Mouse (Mus musculus) kidney, adult 2 months (tissue): ENCODE results near the gene Tnfsf13b. TPM values are rescaled to one million over a fixed set of nuclear protein-coding genes. Genes with fewer than 3 reads are reported as not detected.
A peak's percentile ranks its signal among the peaks of the same experiment; 100 is the strongest.

Experiments
- DNase-seq: peaks from one replicate; pipeline ENCODE4 v3.0.0; 2021
- H3K27ac ChIP-seq: fragments of 200-500 bp; 2 replicates; pipeline ENCODE4 v1.5.1; 2012; ENCODE audit warnings: low read depth, low read length, control low read depth, inconsistent platforms; ENCODE audit not compliant: insufficient read depth
- H3K27me3 ChIP-seq: fragments of 200-500 bp; replicated peaks from 2 replicates; pipeline ENCODE4 v1.6.1; 2012; ENCODE audit warnings: mild to moderate bottlenecking, moderate library complexity, low read length, inconsistent platforms; ENCODE audit not compliant: control insufficient read depth, insufficient read depth
- H3K36me3 ChIP-seq: fragments of 200-500 bp; 2 replicates; pipeline ENCODE4 v1.6.1; 2012; ENCODE audit warnings: mild to moderate bottlenecking, moderate library complexity, low read length, inconsistent platforms; ENCODE audit not compliant: control insufficient read depth, insufficient read depth
- H3K4me1 ChIP-seq: fragments of 200-500 bp; 2 replicates; pipeline ENCODE4 v1.6.1; 2011; ENCODE audit warnings: low read length; ENCODE audit not compliant: control insufficient read depth, insufficient read depth
- H3K4me3 ChIP-seq: fragments of 200-500 bp; 2 replicates; pipeline ENCODE4 v1.5.1; 2011; ENCODE audit warnings: mild to moderate bottlenecking, low read depth, low read length, control low read depth; ENCODE audit not compliant: insufficient read depth
- CTCF ChIP-seq: fragments of 200-500 bp; conservative IDR thresholded peaks from 2 replicates; pipeline ENCODE4 v1.5.1; 2011; ENCODE audit warnings: low read depth, mild to moderate bottlenecking, control low read depth, low read length, moderate library complexity, mixed read lengths; ENCODE audit not compliant: insufficient read depth, insufficient read length
- POLR2A ChIP-seq: fragments of 200-500 bp; IDR thresholded peaks from one replicate; pipeline ENCODE4 v1.6.1; 2011; ENCODE audit warnings: low read depth, low read length, control low read depth
- WGBS: fragments of 180-500 bp; shearing (Covaris S2); methylation state at CpG from one replicate; pipeline ENCODE4 v1.1.7; 2018; 5-methylcytosine and 5-hydroxymethylcytosine counted together
- polyA plus RNA-seq: library from polyadenylated mRNA; depleted of rRNA; stranded (reverse); fragments of >200 nt; gene quantifications from 2 replicates; pipeline ENCODE4 v1.2.3, GENCODE M21; 2012

Tnfsf13b gene
- polyA plus RNA-seq, 1 experiment: 2.4 TPM

DNA sequence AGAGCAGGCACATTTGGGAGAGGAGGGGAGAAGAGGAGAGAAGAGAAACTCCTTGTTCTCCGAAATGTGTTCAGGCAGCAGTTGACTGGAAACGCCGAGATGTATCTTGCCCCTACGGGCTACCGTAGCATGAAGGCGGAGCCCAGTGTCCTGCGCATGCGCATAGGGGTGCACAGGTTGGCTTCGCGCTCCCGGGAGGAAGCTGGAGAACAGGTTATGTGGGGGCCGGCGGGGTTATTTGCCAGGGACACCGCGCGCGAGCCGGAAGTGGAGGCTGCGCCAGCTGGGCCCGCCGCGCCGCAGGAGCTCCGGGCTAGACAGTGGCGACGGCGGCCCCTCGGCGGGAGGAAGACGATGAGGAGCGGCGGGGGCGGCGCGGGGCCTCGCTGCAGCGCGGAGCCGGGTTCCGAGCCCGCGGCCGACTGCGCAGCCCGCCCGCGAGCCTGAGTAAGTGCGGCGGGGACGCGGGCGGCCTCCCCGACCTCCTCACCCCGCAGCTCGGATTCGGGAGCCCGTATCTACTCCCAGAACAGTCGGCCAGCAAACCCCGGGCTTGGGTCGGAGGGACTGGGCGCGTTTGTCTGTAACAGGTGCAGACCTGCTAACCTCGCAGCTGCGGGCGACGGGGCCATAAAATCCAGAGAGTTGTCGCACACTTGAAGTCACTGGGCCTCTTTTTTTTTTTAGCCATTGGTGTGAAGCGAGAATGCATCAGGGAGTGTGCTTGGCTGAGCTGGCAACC lies 28.5 kb upstream of the Tnfsf13b start, which contains the start of the genes Lig4 and Abhd13:
Gene Lig4, minus strand, starts transcription at position 114 of the 742 bp plus-strand sequence.
Gene Abhd13, plus strand, starts transcription at position 135 of the 742 bp plus-strand sequence.
- under 1% methylated on average over 68 of the region's 68 CpGs for WGBS
- peaks cover under 1% of the 10 kb centered on the region; the same call in 1 of the 2 replicates for H3K36me3 ChIP-seq
- peak within 1 kb of the TSS; percentile 72 for H3K4me3 ChIP-seq
- no peaks in the 10 kb centered on the region for H3K27me3 ChIP-seq
- H3K4me1 ChIP-seq: peaks cover 11% of the 10 kb centered on the region
- TF ChIP-seq POLR2A (peak; percentile 7), CTCF (no peak)
- H3K27ac ChIP-seq: peak within 1 kb of the TSS; percentile 67
- DNase-seq: peak; percentile 100

DNA sequence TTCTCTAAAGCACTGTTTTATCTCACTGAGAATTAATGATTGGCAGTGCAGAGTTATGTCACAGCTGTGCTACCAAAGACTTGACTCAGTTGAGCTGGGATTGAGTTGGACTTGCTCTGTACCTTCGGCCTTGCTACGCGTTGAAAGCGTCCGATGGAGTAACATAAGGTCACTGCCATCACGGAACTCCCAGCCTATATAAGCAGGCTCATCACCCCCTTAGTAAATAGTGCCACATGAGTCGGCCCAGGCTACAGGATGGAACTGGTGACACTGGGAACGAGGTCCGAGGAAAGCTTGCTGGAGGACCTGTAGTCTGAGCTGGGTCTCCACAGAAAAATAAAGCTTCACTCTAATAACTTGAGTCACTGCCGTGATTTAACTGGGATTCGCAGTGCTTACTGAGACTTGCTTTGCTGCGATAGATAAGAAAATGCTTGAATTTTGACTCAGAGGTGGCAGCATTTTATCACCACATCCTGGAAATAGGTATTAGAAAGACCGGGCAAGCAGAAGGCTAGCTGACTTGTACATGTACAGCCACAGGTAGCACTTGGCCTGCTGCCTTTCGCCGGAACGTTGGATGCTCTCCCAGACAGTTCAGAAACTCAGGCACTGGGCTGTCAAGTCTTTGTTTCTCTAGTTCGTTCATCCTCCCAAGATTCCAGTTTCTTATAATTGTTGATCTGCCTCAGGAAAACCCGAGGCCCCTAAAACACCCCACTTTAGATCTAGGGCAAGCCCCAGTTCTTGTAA lies 27.6 kb upstream of the Tnfsf13b start:
- TF ChIP-seq POLR2A: no peak
- TF ChIP-seq CTCF: no peak
- Histone ChIP-seq H3K27ac (no peak overlapping the region), H3K4me1 (peaks cover 11% of the 10 kb centered on the region)

DNA sequence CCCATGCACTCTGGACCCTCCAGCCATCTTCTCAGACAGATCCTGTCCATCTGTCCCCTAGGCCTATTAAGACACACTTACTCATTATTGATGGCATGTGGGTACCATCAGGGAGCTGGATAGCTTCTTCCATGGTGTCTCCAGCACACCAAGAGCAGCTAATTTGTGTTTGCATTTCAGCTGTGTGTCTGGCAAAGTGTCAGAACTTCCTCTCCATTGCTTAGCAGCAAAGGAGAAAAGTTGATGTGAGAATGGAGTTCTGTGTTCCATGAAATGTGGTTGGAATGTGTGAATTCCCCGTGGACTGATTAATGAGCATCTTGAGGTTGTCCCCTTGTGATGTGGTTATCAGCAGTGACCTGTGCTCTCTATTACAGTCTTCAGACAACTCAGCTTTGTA lies 26.5 kb upstream of the Tnfsf13b start:
- no peaks in the 10 kb centered on the region for H3K36me3 ChIP-seq
- peaks cover 11% of the 10 kb centered on the region for H3K4me1 ChIP-seq
- WGBS: 41% methylated on average over 1 of the region's 1 CpGs
- H3K4me3 ChIP-seq: no peak overlapping the region
- no peak for DNase-seq
- no peaks in the 10 kb centered on the region for H3K27me3 ChIP-seq
- no peak for TF ChIP-seq POLR2A
- no peak for TF ChIP-seq CTCF
- no peak overlapping the region for H3K27ac ChIP-seq

More for the DNA sequence above, 27.6 kb upstream of the Tnfsf13b start:
- Histone ChIP-seq H3K4me3 (peak overlapping the region; percentile 72), H3K36me3 (no peaks in the 10 kb centered on the region), H3K27me3 (no peaks in the 10 kb centered on the region)
- WGBS: 36% methylated on average over 18 of the region's 18 CpGs
- DNase-seq: peak; percentile 46

DNA sequence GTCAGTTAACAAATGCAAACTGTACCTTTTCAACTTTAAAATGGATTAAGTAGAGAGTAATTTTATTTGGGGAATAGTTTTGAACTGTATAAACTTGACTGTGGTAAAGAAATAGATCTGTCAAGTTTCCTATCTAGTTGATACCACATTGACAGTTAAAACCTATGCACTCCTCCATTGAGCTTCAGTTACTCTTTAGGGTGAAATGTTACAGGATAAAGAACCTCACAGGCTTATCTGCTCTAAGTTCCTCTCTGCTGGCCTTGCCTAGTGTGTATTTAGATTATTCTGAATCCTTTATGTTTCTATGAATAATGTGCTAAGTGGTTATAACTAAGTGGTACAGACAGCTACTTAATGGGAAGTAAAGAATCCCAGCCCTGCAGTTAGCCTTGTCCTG lies 26.1 kb upstream of the Tnfsf13b start:
- Histone ChIP-seq H3K36me3 (no peaks in the 10 kb centered on the region), H3K27me3 (no peaks in the 10 kb centered on the region), H3K27ac (no peak overlapping the region), H3K4me1 (peaks cover 11% of the 10 kb centered on the region), H3K4me3 (no peak overlapping the region)
- no peak for TF ChIP-seq POLR2A
- no peak for TF ChIP-seq CTCF
- DNase-seq: no peak

DNA sequence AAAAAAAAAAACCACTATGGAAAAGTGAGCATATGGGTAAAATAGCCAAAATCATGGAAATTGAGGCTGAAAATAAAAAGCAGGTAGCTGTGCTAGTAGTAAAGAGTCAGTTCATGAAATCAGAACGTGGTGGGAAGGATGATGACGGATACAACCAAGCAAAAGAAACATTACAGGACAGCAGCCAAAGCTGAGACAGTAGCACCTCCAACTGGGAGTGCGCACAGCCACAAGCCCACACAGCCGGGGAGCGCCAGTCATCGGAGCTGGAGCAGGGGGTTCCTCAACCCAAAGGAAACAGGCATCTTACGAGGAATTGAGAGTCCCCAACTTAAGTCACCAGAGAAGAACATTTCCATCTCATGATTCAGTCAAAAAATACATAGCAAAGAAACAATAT lies 2.2 kb upstream of the Tnfsf13b start:
- no peak for DNase-seq
- no peaks in the 10 kb centered on the region for H3K36me3 ChIP-seq
- H3K4me3 ChIP-seq: no peak overlapping the region
- 89% methylated on average over 7 of the region's 7 CpGs for WGBS
- no peak overlapping the region for H3K27ac ChIP-seq
- TF ChIP-seq POLR2A (no peak), CTCF (no peak)
- H3K27me3 ChIP-seq: no peaks in the 10 kb centered on the region
- no peaks in the 10 kb centered on the region for H3K4me1 ChIP-seq

DNA sequence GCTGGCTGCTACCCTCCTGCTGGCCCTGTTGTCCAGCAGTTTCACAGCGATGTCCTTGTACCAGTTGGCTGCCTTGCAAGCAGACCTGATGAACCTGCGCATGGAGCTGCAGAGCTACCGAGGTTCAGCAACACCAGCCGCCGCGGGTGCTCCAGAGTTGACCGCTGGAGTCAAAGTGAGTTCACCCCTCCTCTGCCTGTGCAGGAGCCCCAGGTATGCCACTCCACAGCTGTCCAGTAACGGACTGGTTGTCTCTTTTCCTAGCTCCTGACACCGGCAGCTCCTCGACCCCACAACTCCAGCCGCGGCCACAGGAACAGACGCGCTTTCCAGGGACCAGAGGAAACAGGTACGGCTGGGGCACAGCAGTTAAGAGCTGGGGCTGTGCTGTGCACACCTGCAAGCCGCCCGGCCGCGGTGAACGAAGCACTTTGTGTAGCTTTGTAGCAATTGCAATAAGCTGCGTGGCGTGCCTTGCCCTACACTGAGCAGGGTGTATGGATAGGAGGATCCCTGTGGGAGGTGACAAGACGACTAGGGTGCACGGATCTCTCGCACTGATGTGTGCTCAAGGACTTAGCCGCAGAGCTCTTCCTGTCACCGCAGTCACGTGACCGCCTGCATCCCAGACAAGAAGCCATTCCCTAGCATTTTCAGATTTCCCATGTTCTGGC lies 856 bp downstream of the Tnfsf13b start:
- Histone ChIP-seq H3K4me3 (peak overlapping the region; percentile 35), H3K27ac (no peak overlapping the region), H3K36me3 (no peaks in the 10 kb centered on the region), H3K27me3 (no peaks in the 10 kb centered on the region), H3K4me1 (no peaks in the 10 kb centered on the region)
- DNase-seq: peak; percentile 30
- 6% methylated on average over 29 of the region's 29 CpGs for WGBS
- TF ChIP-seq POLR2A (no peak), CTCF (no peak)

DNA sequence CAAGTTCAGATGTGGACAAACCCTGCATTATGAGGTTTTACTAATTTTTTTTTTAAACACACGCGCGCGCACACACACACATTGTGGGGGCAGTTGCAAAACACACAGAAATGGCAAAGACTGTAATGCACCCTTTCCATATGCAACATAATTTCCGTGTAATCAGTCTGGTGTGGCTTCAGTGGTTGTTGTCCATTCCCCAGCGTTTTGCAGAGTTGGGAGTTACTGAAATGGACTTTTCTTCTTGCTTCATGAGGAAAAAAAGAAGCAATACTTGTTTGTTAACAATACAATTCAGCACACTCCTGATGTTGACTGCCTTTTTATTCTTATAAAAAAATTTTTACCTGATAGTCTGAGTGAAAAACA lies 1.4 kb downstream of the Tnfsf13b start:
- no peak for DNase-seq
- H3K4me3 ChIP-seq: peak overlapping the region; percentile 35; the same call in 1 of the 2 replicates
- H3K36me3 ChIP-seq: no peaks in the 10 kb centered on the region
- no peaks in the 10 kb centered on the region for H3K4me1 ChIP-seq
- H3K27ac ChIP-seq: no peak overlapping the region
- WGBS: 47% methylated on average over 6 of the region's 6 CpGs
- no peaks in the 10 kb centered on the region for H3K27me3 ChIP-seq
- TF ChIP-seq POLR2A (no peak), CTCF (no peak)
